Mouse (Mus musculus): ENCODE results near the gene Apobec1. TPM values are rescaled to one million over a fixed set of nuclear protein-coding genes. Genes with fewer than 3 reads are reported as not detected.
"Not testable (repeated sequence)": the region's sequence is repeated elsewhere in the genome, so short reads cannot be mapped to it uniquely, and the experiment has no call there.

Gene Apobec1
- total RNA-seq (2017): 115 and 128 TPM in 2 replicates

GRCm38 (mm10) chr6:122602242-122602991 lies at the start of gene Apobec1:
TSS of gene Apobec1 (minus strand) at chr6:122602444.
- ATAC-seq (ENCODE audit: extremely low read depth, insufficient number of reproducible peaks, low FRiP score, poor library complexity, severe bottlenecking): peak; percentile 81

DNA sequence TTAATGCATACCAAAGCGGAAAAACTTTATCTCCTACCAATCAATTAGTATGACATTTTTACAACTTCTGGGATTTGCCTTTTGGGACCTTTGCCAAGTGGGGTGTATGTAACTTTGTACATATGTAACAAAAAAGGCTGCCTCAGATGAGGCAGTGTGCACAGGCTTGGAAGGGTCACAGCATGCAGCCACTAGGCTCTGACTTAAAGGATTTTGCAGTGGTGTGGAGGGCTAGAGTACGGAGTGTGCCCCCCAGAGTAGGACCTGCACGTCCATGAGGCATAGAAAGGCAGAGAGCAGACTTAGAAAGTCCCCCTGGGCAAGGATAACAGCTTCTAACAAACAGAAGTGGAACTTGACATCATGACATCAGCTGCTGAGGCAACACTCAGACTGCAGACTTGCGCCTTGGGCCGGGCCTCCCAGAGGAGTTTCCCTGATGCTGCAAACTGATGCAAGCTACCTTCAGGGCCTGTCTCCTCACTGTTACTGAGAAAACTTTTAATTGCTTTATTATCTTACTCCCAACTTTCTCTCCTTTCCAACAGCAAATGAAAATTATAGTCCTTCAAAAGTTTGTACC lies 48.2 kb upstream of the Apobec1 start:
- ATAC-seq (ENCODE audit: extremely low read depth, insufficient number of reproducible peaks, low FRiP score, poor library complexity, severe bottlenecking): no peak

DNA sequence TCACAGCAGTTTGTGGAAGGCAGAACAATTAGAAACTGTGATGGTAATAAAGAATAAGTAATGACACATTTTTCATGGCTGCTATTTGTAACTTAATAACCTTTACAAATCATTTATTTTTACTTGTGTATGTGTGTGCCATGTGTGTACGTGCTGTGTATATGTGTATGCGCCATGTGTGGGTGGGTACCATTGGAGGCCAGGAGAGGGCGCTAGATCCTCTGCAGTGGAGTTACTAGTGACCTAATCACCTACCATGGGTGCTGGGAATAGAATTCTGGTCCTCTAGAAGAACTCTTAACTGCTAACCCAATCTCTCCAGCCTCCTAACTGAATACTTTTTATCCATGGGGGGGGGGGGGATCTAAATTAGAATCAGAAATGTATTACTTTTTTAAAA lies 47.7 kb upstream of the Apobec1 start:
- no peak for ATAC-seq (ENCODE audit: extremely low read depth, insufficient number of reproducible peaks, low FRiP score, poor library complexity, severe bottlenecking)

DNA sequence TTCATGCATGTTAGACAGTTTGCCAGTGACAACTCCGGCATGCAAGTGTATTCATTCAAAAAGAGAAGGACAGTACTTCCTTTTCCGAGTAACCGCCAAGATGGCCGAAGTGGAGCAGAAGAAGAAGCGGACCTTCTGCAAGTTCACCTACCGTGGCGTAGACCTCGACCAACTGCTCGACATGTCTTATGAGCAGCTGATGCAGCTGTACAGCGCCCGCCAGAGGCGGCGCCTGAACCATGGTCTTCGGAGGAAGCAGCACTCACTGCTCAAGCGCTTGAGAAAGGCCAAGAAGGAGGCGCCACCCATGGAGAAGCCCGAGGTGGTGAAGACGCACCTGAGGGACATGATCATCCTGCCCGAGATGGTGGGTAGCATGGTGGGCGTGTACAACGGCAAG lies 42.0 kb upstream of the Apobec1 start:
- not testable (repeated sequence) for ATAC-seq (ENCODE audit: extremely low read depth, insufficient number of reproducible peaks, low FRiP score, poor library complexity, severe bottlenecking)

- not testable (repeated sequence) for ATAC-seq (ENCODE audit: extremely low read depth, insufficient number of reproducible peaks, low FRiP score, poor library complexity, severe bottlenecking)
Observed at GRCm38 (mm10) chr6:122637566-122637965, 35.3 kb upstream of the Apobec1 start.

DNA sequence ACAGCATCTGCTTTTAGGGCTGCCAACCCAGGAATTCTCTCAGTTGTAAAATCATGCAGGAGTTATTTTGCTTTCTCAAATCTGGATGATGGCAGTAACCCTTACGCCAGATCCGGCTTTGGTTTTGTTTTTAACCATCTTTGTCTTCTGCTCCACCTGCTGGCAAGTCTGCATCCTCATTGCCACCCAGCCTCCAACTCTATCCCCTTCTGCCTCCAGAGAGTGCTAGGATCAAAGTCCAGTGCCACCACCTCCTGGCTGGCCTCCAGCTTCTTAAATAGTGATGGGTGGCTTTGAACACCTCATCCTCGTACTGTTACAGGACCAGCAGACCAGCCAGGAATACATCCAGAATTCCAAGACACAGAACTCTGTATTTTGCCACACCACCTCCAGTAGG lies 34.4 kb upstream of the Apobec1 start:
- no peak for ATAC-seq (ENCODE audit: extremely low read depth, insufficient number of reproducible peaks, low FRiP score, poor library complexity, severe bottlenecking)

- ATAC-seq (ENCODE audit: extremely low read depth, insufficient number of reproducible peaks, low FRiP score, poor library complexity, severe bottlenecking): peak; percentile 91
Observed at GRCm38 (mm10) chr6:122635315-122635714, 33.1 kb upstream of the Apobec1 start.

GRCm38 (mm10) chr6:122633411-122633810 lies 31.2 kb upstream of the Apobec1 start:
- peak; percentile 56; the same call in 1 of the 2 replicates for ATAC-seq (ENCODE audit: extremely low read depth, insufficient number of reproducible peaks, low FRiP score, poor library complexity, severe bottlenecking)

DNA sequence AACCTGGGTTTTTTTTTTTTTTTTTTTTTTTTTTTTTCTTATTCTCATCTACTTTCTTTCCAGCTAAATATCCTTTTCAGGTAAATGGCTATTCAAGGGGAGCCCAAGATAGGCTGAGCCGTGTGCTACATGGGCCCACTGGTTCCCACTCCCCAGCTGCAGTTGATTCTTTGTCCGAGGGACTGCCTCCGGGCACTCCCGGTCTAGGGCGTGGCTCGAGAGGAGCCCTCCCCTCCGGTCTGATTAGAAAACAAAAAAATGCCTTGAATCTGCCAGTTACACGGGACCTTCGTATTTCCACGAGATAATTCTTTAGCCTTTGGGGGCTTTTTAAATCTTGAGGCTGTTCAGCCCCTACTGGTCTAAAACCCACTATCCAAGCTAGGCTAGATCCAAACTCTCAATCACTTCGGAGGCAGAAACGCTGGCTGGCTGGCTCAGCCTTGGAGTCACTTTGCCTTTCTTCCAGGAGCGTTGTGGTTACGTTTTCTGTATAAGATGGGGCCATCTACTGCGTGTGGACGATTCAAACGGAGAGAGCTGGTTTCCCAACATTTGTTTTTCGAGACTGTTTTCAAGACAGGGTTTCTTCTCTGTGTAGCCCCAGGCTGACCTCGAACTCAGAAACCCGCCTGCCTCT lies 25.3 kb upstream of the Apobec1 start:
- no peak for ATAC-seq (ENCODE audit: extremely low read depth, insufficient number of reproducible peaks, low FRiP score, poor library complexity, severe bottlenecking)

- ATAC-seq (ENCODE audit: extremely low read depth, insufficient number of reproducible peaks, low FRiP score, poor library complexity, severe bottlenecking): no peak
Observed at GRCm38 (mm10) chr6:122626110-122626509, 23.9 kb upstream of the Apobec1 start, which contains the start of gene Dppa3. TSS of gene Dppa3 (plus strand) at chr6:122626410.

GRCm38 (mm10) chr6:122625156-122625555 lies 22.9 kb upstream of the Apobec1 start:
- no peak for ATAC-seq (ENCODE audit: extremely low read depth, insufficient number of reproducible peaks, low FRiP score, poor library complexity, severe bottlenecking)

GRCm38 (mm10) chr6:122624480-122624879 lies 22.2 kb upstream of the Apobec1 start:
- no peak for ATAC-seq (ENCODE audit: extremely low read depth, insufficient number of reproducible peaks, low FRiP score, poor library complexity, severe bottlenecking)

DNA sequence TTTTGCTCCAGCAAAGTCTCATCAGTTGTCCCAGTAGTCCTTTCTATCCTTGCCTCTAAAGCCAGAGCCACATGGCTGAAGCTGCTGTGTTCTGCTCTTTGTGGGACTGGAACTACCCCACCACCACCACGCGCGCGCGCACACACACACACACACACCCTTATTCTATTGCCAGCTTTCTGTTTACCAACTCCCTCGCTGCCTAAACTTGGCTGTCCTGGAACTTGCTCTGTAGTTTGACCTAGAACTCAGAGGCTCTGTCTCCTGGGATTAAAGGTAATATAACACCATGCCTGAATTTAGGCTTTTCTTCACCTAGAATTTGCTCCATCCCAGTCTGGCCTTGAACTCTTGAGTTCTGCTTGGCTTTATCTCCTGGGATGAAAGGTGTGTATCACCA lies 18.8 kb upstream of the Apobec1 start:
- ATAC-seq (ENCODE audit: extremely low read depth, insufficient number of reproducible peaks, low FRiP score, poor library complexity, severe bottlenecking): no peak

- ATAC-seq (ENCODE audit: extremely low read depth, insufficient number of reproducible peaks, low FRiP score, poor library complexity, severe bottlenecking): no peak
Observed at GRCm38 (mm10) chr6:122616022-122616421, 13.8 kb upstream of the Apobec1 start.

DNA sequence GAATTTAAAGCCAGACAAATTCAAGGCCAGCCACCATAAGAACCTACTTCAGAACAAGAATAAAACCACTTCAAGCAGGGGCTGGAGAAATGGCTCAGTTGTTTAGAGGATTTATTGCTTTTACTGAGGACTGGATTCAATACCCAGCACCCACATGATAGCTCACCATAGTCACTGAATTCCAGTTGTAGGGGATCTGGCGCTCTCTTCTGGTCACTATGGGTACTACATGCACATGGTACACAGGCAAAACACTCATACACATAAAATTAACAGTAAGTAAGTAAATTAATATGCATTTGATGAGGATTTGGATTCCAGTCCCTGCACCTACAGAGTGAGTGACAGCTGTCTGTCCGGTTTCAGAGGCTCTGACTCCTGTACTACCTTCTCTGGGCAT lies 11.8 kb upstream of the Apobec1 start:
- peak; percentile 80; the same call in 1 of the 2 replicates for ATAC-seq (ENCODE audit: extremely low read depth, insufficient number of reproducible peaks, low FRiP score, poor library complexity, severe bottlenecking)

DNA sequence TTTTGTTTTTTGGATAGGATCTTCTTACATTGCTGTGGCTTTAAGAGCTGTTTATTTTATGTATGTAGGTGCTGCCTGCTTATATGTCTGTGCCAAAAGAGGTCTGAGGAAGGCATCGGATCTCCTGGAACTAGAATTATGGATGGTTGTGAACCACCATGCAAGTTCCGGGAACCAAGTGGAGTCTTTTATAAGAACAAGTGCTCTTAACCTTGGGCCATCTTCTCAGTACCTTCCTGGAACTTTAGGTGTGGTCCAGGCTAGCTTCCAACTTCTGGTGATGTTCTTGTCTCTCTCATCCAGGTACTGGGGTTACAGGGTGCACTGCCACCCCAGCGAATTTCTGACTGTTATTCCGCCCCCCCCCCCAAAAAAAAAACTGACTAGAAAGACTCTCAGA lies 10.2 kb upstream of the Apobec1 start:
- no peak for ATAC-seq (ENCODE audit: extremely low read depth, insufficient number of reproducible peaks, low FRiP score, poor library complexity, severe bottlenecking)

DNA sequence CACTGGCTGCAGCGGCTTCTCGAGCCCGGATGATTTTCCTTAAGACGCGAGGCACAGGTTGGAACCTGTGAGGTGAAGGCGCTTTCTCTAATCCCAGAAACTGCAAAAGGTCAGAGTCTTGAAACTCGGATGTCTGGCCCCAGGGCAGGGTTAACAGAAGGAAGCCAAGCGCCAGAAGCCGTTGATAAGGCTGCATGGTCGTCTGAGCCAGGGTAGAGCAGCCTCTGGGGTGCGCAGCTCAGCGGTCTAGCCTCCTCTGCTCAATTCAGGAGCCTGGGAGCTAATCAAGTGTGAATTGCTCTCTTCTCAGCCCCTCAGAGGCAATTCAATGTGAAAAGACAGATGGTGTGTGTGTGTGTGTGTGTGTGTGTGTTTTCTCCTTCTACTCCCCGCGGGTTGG lies 7.5 kb upstream of the Apobec1 start, which contains the start of gene Gdf3:
Gdf3 (minus strand) TSS at position 317 of the 400 bp plus-strand sequence.
- ATAC-seq (ENCODE audit: extremely low read depth, insufficient number of reproducible peaks, low FRiP score, poor library complexity, severe bottlenecking): no peak

GRCm38 (mm10) chr6:122609377-122609728 lies 7.1 kb upstream of the Apobec1 start:
- ATAC-seq (ENCODE audit: extremely low read depth, insufficient number of reproducible peaks, low FRiP score, poor library complexity, severe bottlenecking): no peak

DNA sequence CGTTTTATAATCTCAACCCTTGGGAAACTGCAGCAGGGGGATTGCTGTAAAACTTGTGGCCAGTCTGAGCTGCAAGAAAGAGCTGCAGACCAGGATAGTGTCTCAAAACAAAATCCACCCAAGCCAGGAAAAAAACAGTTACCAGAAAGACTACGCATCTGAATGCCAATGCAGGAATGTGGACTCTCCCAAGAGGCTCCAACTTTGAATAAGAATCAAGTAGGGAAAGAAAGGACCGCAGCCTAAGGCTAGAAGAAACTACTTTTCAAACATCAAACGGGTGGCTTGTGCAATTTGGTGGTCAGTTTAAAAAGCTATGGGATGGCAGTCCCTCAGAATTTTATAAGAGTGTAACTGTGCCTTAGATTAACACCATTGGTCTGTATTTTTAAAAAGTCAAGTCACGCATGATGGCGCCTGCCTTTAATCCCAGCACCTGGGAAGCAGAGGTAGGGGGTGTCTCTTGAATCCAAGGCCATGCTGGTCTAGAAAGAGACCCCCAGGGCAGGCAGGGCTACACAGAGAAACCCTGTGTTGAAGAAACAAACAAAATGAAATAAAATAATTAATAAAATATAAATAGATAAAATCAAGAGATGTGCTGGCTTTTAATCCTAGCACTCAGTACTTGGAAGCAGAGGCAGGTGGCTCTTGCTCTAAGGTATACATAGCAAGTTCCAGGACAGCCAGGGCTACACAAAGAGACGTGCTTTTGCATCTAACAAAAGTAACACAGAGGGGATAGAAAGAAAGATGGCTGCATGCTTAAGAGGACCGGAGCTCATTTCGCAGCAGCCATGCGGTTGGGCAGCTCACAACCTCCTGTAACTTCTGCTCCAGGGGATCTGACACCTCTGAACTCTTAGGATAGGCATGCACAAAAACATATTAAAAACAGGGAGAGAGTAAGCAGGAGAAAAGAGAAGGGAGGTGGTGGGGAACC lies 6.5 kb upstream of the Apobec1 start:
- ATAC-seq (ENCODE audit: extremely low read depth, insufficient number of reproducible peaks, low FRiP score, poor library complexity, severe bottlenecking): no peak

All from neutrophil, adult 5-6 weeks (primary cell).